Mouse (Mus musculus) neural tube, embryonic 11.5 days (tissue): ENCODE data around the gene Srrm2. TPM values are rescaled to one million over a fixed set of nuclear protein-coding genes. Genes with fewer than 3 reads are reported as not detected.
A peak's percentile ranks its signal among the peaks of the same experiment; 100 is the strongest.

Experiments used
- ATAC-seq: fragments of 200-750 bp; cut with Nextera tagmentation; 2 replicates; pipeline ENCODE4 v1.8.0; 2017; ENCODE audit warnings: moderate number of reproducible peaks, mild to moderate bottlenecking, moderate TSS enrichment, moderate library complexity; ENCODE audit not compliant: insufficient read depth, low FRiP score, low TSS enrichment
- DNase-seq: peaks from one replicate; pipeline ENCODE4 v3.0.0-alpha.2; 2015; ENCODE audit warnings: low spot score
- H3K27ac ChIP-seq: fragments of 300-500 bp; sonication (generic); 2 replicates; pipeline ENCODE4 v1.5.1; 2014; ENCODE audit warnings: low read depth, mild to moderate bottlenecking, low read length
- H3K27me3 ChIP-seq: fragments of 300-500 bp; sonication (generic); 2 replicates; pipeline ENCODE4 v1.6.1; 2014; ENCODE audit warnings: mild to moderate bottlenecking, low read length, mixed read lengths; ENCODE audit not compliant: control insufficient read depth, insufficient read depth
- H3K36me3 ChIP-seq: fragments of 300-500 bp; sonication (generic); 2 replicates; pipeline ENCODE4 v1.6.1; 2014; ENCODE audit warnings: mild to moderate bottlenecking, low read length, moderate library complexity, mixed read lengths; ENCODE audit not compliant: control insufficient read depth, insufficient read depth
- H3K4me1 ChIP-seq: fragments of 300-500 bp; sonication (generic); 2 replicates; pipeline ENCODE4 v1.6.1; 2014; ENCODE audit warnings: low read length, mixed read lengths; ENCODE audit not compliant: control insufficient read depth, insufficient read depth
- H3K4me2 ChIP-seq: fragments of 300-500 bp; sonication (generic); 2 replicates; pipeline ENCODE4 v1.6.1; 2014; ENCODE audit warnings: low read depth, mild to moderate bottlenecking, moderate library complexity
- H3K4me3 ChIP-seq: fragments of 300-500 bp; sonication (generic); 2 replicates; pipeline ENCODE4 v1.5.1; 2014; ENCODE audit warnings: low read depth, low read length
- H3K9ac ChIP-seq: fragments of 300-500 bp; sonication (generic); 2 replicates; pipeline ENCODE4 v1.6.1; 2014; ENCODE audit warnings: mild to moderate bottlenecking, low read length
- H3K9me3 ChIP-seq: fragments of 300-500 bp; sonication (generic); 2 replicates; pipeline ENCODE4 v1.6.1; 2016; ENCODE audit warnings: low read length; ENCODE audit not compliant: control insufficient read depth
- WGBS: fragments of 180-500 bp; shearing (Covaris S2); extraction: QIAGEN DNeasy Blood & Tissue Kit; methylation state at CpG from one replicate; pipeline ENCODE4 v1.1.7; 2014; 5-methylcytosine and 5-hydroxymethylcytosine counted together
- polyA plus RNA-seq: library from polyadenylated mRNA; unstranded; fragments of >200 nt; fragmentation: Nextera tagmentation; extraction: Ambion mirVana; gene quantifications from 2 replicates; pipeline ENCODE4 v1.2.1, GENCODE M21; 2014

Gene Srrm2
- polyA plus RNA-seq, 1 experiment from 2014 or later: 399 TPM

- ATAC-seq (no peak), DNase-seq (no peak)
- H3K4me2 ChIP-seq: no peak overlapping the region
- H3K4me3 ChIP-seq: no peak overlapping the region
- peaks cover 10% of the 10 kb centered on the region for H3K4me1 ChIP-seq
- WGBS: 92% methylated on average over 12 of the region's 12 CpGs
- H3K36me3 ChIP-seq: peaks cover 64% of the 10 kb centered on the region
- H3K9ac ChIP-seq: no peak overlapping the region
- H3K9me3 ChIP-seq: peaks cover 6% of the 10 kb centered on the region
- no peak overlapping the region for H3K27ac ChIP-seq
- H3K27me3 ChIP-seq: no peaks in the 10 kb centered on the region
Measured at GRCm38 (mm10) chr17:23823614-23824013, 33.3 kb downstream of the Srrm2 start.

DNA sequence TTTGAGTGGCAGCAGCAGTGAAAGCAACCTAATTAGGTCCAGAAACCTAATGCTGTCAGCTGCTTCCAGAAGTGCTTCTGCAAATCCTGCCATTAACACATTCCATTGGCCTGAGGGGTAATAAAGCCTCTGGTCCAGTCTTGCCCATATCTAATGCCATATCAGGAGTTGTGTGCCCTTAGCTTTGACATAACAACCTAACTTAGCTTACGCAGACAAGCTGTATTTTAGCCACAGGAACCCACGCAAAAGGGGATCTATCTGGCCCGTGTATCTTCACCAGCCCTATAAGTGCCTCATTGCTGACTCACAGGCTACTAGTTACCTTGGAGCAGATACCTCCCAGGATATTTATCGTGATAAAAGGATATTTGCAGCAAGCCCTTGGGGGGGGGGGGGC is 35.3 kb downstream of the Srrm2 start:
- no peak overlapping the region for H3K27ac ChIP-seq
- H3K9me3 ChIP-seq: no peaks in the 10 kb centered on the region
- DNase-seq: no peak
- no peak overlapping the region for H3K9ac ChIP-seq
- peaks cover 13% of the 10 kb centered on the region for H3K4me1 ChIP-seq
- no peak overlapping the region for H3K4me2 ChIP-seq
- WGBS: 96% methylated on average over 4 of the region's 4 CpGs
- ATAC-seq: no peak
- H3K4me3 ChIP-seq: no peak overlapping the region
- no peaks in the 10 kb centered on the region for H3K27me3 ChIP-seq
- peaks cover 44% of the 10 kb centered on the region for H3K36me3 ChIP-seq

DNA sequence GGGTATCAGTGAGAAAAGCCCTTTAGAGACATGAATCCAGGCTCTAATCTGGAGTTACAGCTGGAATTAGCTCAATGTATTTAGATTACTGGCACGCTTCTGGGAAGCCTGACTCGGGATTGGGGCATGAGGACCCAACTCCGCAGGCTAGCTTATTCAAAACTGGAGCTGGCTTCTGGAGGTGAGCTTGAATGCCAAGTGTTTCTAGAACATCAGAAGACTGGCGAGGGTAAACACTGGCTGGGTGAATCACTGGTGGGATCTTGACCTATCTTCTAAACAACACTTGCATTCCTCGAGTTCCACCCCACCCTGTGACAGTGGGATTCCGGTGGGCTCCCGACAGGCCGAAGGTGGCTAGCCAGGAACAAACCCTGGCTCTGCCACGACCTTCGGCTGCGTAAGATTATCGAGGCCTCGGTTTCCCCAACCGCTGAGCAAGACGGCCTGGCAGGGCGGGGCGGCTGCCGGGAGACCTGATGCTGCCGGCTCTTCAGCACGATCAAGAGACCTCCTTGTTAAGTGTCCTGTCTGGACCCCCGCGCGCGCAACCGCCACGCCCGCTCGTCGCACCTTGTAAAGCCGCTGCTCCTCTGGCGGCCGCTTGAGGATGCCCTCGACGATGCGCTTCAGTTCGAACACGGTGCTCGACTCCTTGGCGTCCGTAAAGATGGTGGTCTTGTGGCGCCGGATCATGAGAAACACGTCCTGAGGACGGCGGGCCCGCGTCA is 38.1 kb downstream of the Srrm2 start:
- ATAC-seq (peak; percentile 80), DNase-seq (peak; percentile 69)
- Histone ChIP-seq H3K27ac (peak overlapping the region; percentile 89), H3K9me3 (no peaks in the 10 kb centered on the region), H3K27me3 (no peaks in the 10 kb centered on the region), H3K4me1 (peaks cover 13% of the 10 kb centered on the region), H3K9ac (peak overlapping the region; percentile 68), H3K36me3 (peaks cover 24% of the 10 kb centered on the region), H3K4me3 (peak overlapping the region; percentile 81), H3K4me2 (peak overlapping the region; percentile 83)
- under 1% methylated on average over 43 of the region's 47 CpGs for WGBS

GRCm38 (mm10) chr17:23829064-23829619 is 38.8 kb downstream of the Srrm2 start, which contains the start of gene Elob:
Gene Elob (minus strand): TSS chr17:23829136.
- 2% methylated on average over 18 of the region's 42 CpGs for WGBS
- Histone ChIP-seq H3K36me3 (peaks cover 18% of the 10 kb centered on the region; the same call in 1 of the 2 replicates), H3K27ac (peak within 1 kb of the TSS; percentile 89), H3K9me3 (no peaks in the 10 kb centered on the region), H3K4me1 (peaks cover 13% of the 10 kb centered on the region), H3K4me3 (peak within 1 kb of the TSS; percentile 81), H3K27me3 (no peaks in the 10 kb centered on the region), H3K9ac (peak within 1 kb of the TSS; percentile 68), H3K4me2 (peak within 1 kb of the TSS; percentile 83)
- peak; percentile 92 for DNase-seq
- ATAC-seq: peak; percentile 92

- no peak overlapping the region for H3K9ac ChIP-seq
- no peak overlapping the region for H3K27ac ChIP-seq
- DNase-seq (no peak), ATAC-seq (no peak)
- H3K4me1 ChIP-seq: peaks cover 13% of the 10 kb centered on the region
- peaks cover 2% of the 10 kb centered on the region; the same call in 1 of the 2 replicates for H3K36me3 ChIP-seq
- no peak overlapping the region for H3K4me3 ChIP-seq
- 93% methylated on average over 1 of the region's 1 CpGs for WGBS
- H3K4me2 ChIP-seq: no peak overlapping the region
- no peaks in the 10 kb centered on the region for H3K9me3 ChIP-seq
- H3K27me3 ChIP-seq: no peaks in the 10 kb centered on the region
Measured at GRCm38 (mm10) chr17:23831201-23831600, 40.9 kb downstream of the Srrm2 start.

DNA sequence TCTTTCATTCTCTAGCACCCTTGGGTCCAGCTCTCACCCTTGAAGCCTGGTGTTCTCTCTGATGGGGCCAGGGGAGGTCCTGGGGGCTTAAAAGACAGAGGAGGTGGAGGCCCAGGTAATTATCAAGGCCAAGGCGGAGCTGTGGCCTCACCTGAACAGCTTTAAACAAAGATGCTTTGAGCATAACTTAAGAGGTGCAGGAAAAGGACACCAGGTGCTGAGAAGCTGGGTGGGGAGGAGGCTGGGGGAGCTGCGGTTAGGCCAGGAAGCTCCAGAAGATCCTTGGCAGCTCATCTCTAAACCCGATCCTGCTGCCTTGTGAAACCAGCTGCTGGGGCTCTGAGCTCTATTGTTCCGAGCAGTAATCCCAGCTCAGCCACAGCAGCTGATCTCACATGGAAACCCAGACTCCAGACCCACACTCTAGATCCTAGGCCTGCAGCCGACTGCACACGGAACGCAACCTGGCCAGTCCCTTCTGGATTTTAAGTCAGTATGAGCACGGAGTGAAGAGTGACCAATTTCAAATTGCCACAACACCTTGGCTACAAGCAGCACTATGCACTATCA is 45.8 kb downstream of the Srrm2 start, which contains the start of gene Prss33:
TSS of gene Prss33 (minus strand) at position 51 of the 570 bp plus-strand sequence.
- H3K4me2 ChIP-seq: no peak within 1 kb of the TSS
- no peaks in the 10 kb centered on the region for H3K9me3 ChIP-seq
- no peaks in the 10 kb centered on the region for H3K36me3 ChIP-seq
- H3K9ac ChIP-seq: no peak within 1 kb of the TSS; the same call in 1 of the 2 replicates
- H3K4me3 ChIP-seq: no peak within 1 kb of the TSS
- no peak within 1 kb of the TSS for H3K27ac ChIP-seq
- 85% methylated on average over 8 of the region's 8 CpGs for WGBS
- H3K4me1 ChIP-seq: no peaks in the 10 kb centered on the region
- no peaks in the 10 kb centered on the region for H3K27me3 ChIP-seq
- no peak for ATAC-seq
- DNase-seq: no peak

- 37% methylated on average over 4 of the region's 4 CpGs for WGBS
- Histone ChIP-seq H3K9me3 (no peaks in the 10 kb centered on the region), H3K4me1 (no peaks in the 10 kb centered on the region), H3K9ac (no peak overlapping the region), H3K27ac (no peak overlapping the region), H3K36me3 (no peaks in the 10 kb centered on the region), H3K4me3 (no peak overlapping the region), H3K4me2 (no peak overlapping the region), H3K27me3 (no peaks in the 10 kb centered on the region)
- DNase-seq (peak; percentile 51), ATAC-seq (no peak)
Measured at GRCm38 (mm10) chr17:23841145-23841544, 50.8 kb downstream of the Srrm2 start.

GRCm38 (mm10) chr17:23843141-23843811 is 52.9 kb downstream of the Srrm2 start:
- H3K4me2 ChIP-seq: peak overlapping the region; percentile 33
- DNase-seq (no peak), ATAC-seq (0 out of 2 replicates have a peak, but pooled peaks have one; percentile 13)
- H3K9ac ChIP-seq: no peak overlapping the region; the same call in none of the 2 replicates
- no peak overlapping the region for H3K4me3 ChIP-seq
- H3K27me3 ChIP-seq: no peaks in the 10 kb centered on the region
- no peaks in the 10 kb centered on the region for H3K4me1 ChIP-seq
- no peak overlapping the region for H3K27ac ChIP-seq
- H3K36me3 ChIP-seq: no peaks in the 10 kb centered on the region
- H3K9me3 ChIP-seq: no peaks in the 10 kb centered on the region
- 43% methylated on average over 23 of the region's 23 CpGs for WGBS
